Mouse (Mus musculus): ENCODE data around the gene Ins2.

- TF ChIP-seq POLR2A (IDR thresholded peaks at IDR 0.05; ENCODE audit: low read depth, low read length) (no peak), CTCF (conservative IDR thresholded peaks at IDR 0.05; ENCODE audit: insufficient read depth, insufficient read length, low read depth, low read length) (no peak)
These were observed 74.9 kb downstream of the Ins2 start for GRCm38 (mm10) chr7:142668328-142668727.

All from kidney, adult 2 months (tissue).